Mouse (Mus musculus) neutrophil, adult 5-6 weeks (primary cell): ENCODE measurements around the gene Ryr1. TPM values are rescaled to one million over a fixed set of nuclear protein-coding genes. Genes with fewer than 3 reads are reported as not detected.
"Not testable (repeated sequence)": the region's sequence is repeated elsewhere in the genome, so short reads cannot be mapped to it uniquely, and the experiment has no call there.

ENCODE experiments used
- ATAC-seq: fragments of 151-379, 151-347 bp; 2 replicates; pipeline ENCODE4 v1.8.0; 2017; ENCODE audit warnings: mild to moderate bottlenecking, moderate TSS enrichment; ENCODE audit not compliant: insufficient number of reproducible peaks, poor library complexity, low FRiP score, severe bottlenecking; ENCODE audit errors: extremely low read depth
- total RNA-seq: library from RNA; stranded (forward); fragments of 200-1000 nt; gene quantifications from 2 replicates; pipeline ENCODE4 v1.2.3, GENCODE M21; 2017

The Ryr1 gene
- total RNA-seq, 1 experiment from 2014 or later, result 1.0 TPM

DNA sequence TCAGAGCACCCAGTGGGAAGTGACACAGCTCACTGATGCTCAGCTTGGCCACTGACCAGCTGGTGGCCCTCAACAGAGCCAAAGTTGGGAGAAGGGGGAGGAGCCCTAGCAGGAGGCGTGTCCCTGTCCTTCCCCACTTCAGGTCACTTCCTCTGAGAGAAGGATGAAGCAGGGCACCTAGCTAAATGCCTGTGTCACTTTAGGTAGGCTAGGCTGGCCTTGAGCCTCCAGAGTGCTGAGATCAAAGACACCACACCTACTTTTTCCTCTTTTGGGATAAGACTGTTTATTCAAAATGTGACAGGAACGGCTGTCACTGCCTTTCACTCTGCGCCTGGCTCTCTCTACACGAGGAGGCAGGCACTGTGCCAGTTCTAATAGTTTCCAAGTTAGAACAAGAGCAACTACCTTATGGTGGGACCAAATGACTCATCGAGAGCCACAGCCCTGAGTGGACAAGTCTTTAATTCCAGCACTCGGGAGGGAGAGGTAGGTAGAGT is 153.2 kb downstream of the Ryr1 start:
- no peak for ATAC-seq

DNA sequence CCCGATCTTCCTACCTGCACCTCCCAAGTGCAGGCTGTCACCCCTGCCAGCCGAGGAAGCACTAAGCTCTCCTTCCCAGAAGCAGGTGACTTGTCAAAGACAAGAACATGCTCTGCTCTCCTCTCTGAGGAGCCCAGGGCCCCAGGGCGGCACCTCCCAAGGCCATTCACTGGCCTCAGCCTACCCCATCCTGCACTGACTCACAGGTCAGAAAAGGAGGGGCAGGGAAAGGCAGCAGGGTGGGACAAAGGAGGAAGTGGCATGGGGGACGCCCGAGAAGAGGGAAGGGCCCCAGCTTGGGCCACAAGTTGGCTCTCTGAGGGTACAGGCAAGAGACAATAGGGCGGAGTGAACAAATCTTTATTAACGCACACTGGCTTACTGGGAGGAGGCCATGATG is 153.9 kb downstream of the Ryr1 start:
- ATAC-seq, result no peak

DNA sequence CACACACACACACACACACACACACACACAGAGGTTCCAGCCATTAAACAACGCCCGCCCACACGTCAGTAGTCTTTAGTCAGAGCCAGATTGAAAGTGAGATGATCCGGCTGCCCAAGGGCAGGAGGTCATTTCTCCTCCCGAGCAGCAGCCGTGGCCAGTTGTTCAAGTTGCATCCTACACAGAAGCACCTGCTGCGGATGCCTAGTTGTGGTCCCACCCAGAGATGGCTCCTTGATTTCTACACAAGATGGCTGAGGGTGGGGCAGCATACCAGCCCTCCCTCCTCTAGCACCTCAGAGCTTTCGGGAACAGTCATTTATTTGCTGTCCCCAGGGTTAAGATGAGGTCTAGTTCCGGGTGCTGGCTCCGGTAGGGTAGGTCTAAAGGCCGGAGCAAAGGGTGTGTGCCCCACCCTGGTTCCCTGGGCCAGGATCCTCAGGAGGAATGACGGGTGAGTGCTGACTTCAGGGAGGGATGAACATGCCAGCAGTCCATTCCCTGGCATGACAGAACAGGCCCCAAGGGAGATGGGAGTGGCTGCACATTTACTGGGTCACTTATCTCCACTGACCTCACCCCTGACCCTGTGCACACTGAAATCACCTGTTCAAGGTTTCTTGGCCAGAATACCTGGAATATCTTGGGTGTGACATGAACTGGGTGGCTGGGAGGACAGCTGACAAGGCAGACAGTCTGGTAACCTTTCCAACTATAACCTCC is 155.1 kb downstream of the Ryr1 start:
- no peak for ATAC-seq

DNA sequence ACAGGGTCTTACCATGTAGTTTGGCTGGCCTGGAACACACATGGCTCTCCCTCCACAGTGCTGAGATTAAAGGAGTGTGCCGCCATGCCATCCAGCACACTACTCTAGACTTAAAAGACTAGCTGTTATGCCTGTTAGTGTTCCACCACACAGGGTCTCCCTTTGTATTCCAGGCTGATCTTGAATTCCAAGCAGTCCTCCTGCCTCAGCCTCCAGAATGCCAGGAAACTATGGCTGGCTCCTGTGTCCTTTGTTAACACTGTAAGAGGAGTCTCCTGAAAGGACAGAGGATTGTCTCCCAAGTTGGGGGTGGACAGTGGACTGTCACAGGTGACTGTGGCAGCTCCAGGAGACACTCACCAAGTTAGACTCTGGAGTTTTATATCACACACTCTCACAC is 155.7 kb downstream of the Ryr1 start:
- ATAC-seq, result no peak

DNA sequence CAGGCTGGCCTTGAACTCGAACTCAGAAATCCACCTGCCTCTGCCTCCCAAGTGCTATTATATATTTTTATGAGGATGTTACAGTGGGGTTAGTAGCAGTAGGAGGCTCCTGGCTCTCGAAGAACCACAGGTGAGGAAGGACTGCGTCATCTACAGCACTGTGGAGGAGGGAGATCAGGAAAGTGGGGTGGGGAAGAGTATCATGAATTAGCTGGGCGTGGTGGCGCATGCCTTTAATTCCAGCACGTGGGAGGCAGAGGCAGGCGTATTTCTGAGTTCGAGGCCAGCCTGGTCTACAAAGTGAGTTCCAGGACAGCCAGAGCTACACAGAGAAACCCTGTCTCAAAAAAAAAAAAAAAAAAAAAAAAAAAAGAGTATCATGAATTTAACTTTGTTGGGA is 156.9 kb downstream of the Ryr1 start:
- not testable (repeated sequence) for ATAC-seq

DNA sequence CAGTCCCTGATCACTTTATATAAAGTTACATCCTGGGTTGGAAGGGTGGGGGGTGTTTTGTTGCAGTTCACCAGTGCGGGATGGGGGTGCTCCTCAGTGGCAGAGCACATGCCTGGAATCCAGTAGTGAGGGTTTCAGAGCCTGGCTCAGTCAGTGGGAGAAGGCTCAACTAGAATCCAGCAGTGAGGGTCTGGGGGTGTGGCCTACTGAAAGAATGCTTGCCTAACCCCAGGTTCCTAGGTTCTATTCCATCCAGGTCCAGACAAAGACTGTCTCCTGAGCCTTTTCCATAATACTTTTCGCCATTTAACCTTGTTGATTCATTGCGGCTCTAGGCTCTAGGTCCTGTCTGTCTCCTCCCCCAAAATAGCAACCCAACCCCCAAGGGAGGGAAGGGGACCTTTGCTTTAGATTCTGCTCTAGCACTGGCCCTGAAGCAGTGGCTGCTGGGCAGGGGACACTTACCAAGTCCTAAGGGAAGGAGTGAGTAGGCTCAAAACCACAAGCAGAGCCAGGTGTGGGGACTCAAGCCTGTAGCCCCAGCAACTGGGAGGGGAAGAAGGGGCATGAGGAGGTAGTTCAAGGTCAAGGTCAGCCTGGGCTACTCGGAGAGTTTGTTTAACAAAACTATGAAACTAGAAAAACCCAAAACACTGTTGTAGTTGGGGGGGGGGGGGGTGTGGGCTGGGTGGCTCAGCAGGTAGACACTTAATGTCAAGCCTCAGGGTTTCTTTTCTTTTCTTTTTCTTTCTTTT is 158.1 kb downstream of the Ryr1 start:
- no peak for ATAC-seq

DNA sequence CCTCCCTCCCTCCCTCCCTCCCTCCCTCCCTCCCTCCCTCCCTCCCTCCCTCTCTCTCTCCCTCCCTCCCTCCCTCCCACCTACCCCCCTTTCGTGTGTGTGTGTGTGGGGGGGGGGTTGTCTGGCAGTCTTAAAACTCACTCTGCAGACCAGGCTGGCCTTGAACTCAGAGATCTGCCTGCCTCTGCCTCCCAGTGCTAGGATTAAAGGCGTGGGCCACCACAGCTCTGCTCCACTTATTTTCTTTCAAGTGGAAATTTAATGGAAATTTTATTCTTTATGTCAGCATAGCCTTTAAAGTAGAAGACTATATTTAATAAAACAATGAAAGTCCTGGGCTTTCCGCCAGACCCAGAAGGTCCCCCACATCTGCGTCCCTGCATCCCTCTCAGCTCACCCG is 158.8 kb downstream of the Ryr1 start:
- ATAC-seq, result no peak

DNA sequence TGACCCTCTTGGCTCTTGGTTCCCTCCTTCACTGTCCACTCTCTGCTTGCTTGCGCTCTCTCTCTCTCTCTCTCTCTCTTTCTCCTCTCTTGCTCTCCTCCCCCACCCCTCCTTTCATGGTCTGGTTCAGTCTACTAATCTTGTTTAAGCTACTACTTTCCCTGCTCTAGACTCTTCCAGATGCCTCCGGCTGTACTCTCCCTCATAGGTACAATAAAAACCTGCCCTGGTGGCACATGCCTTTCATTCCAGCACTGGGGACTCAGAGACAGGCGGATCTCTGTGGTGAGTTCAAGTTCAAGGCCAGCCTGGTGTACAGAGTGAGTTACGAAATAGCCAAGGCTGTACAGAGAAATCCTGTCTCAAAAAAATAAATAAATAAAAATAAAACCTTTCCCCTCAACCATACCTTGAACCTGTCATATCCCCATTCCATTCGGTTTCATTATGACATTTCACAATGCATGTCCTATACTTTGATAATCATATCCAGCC is 159.6 kb downstream of the Ryr1 start:
- no peak for ATAC-seq

DNA sequence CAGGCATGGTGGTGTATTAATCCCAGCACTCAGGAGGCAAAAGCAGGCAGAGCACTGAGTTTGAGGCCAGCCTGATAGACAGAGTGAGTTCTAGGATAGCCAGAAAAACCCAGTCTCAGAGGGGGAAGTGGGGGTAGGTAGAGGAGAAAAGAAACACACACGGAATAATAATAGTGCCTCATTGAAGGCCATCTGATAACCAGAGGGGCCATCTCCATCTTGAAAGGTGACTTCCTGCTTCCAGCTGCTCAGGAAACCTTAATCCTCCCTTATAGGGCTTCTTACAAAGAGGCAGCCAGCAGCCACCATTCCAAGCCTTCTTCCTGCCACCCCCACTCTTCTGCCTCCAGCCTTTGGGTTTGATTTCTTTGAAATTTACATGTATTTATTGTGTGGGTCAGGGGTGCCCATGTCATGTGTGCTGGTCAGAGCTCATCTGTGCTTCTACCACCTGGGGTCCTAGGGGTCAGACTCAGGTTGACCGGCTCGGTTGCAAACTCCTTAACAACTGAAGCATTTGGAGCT is 161.5 kb downstream of the Ryr1 start:
- no peak for ATAC-seq

DNA sequence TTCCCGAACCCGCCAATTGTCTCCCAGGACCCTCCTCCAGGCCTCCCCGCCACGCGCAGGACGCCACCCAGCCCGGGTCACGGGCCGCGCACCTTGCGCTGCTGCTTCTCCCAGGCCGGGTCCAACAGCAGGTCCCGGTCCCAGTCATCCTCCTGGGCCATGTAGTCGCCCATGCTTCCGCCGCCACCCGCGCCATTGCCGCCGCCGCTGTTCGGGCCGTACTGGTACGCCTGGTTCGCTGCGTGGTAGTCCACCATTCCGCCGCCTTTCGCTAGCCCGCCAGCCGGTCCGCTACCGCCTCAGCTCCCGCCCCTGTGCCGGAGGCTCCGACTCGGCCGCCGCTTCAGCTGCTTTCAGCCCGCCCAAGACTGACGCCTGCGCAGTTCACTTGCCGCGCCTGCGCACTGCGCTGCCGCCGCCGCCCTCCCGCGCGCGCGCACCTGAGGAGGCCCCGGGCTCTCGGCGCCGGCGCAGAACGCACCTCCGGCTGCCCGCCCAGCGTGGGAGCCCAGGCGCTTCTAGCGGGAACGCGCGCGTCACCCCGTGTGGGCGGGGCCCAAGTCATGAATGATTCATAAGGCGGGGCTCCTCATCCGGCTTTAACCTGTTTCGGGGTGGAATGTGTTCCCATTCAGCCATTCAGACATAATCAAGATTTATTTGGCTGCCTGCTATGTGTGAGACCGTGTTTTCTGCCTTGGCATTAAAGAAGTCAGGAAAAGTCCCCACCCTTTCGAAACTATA is 162.9 kb downstream of the Ryr1 start, which contains the start of gene Actn4:
Gene Actn4 (minus strand): TSS at position 414 of the 744 bp plus-strand sequence.
- ATAC-seq, result peak; percentile 92

DNA sequence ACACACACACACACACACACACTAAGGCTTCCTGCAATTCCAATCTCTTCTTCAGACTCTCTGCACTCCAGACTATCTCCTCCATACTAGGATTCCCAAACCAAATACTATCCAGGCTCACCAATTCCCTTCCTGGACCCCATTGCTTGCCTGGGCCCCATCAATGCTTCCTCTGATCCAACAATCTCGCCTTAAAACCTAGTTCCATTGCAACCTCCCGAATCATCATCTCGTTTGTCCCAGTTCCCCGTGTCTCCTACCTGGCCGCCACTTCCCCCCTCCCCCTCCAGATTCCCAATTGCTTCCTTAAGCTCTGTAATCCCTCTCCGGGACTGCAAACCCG is 163.4 kb downstream of the Ryr1 start:
- no peak for ATAC-seq

DNA sequence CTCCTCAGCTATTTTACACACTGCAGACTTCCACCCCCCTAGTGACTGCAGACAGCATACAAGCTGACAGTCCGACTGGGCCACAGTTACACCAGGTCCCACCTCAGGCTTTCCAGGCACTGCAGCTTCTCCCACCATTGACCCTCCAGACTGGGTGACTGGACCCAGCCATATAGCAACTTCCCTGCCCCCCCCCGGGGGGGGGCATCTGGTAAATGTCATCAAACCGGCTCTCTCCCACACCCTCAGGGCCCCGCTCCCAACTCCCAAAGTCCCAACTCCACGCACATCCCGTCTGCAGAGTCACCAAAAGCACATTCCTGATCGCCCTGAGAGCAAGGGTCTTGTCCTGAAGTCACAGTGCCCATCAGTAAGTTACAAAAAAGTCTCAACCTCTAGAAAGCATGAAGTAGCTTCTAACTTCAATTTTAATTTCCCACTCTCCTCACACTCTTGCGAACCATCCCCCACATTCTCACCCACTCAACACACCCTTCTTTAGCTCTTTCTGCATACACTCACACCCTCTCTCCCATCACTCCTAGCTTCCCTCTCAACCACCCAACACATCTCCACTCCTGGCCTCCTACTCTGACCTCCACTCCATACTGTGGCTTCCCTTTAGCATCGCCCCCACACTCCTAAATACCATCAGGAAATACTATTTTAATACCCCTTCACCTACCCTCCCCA is 164.5 kb downstream of the Ryr1 start:
- no peak for ATAC-seq

DNA sequence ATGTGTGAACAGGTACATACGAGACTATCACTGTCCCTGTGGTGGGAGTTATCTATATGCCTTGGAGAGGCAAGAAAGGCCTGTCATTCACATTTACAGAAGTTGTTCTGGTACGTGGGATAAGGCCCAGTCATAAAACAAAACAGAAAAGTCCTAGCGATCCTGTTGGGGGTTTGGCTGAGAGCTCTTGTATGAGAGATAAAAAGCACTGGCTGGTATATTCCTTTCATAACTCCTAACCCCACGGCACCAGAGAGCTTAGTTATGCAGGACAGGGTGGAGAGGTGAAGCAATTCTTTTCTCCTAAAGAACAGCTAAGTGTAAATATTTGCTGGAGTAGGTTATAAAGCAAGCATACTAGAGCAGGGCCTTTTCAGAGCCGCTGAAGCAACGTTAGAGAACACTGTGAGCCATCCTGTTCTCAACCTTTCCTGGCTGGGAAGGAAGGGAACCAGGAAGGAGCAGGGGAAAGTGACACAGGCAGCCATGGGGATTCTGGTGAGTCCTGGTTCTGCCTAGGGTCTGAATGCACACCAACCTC is 165.4 kb downstream of the Ryr1 start:
- no peak for ATAC-seq

DNA sequence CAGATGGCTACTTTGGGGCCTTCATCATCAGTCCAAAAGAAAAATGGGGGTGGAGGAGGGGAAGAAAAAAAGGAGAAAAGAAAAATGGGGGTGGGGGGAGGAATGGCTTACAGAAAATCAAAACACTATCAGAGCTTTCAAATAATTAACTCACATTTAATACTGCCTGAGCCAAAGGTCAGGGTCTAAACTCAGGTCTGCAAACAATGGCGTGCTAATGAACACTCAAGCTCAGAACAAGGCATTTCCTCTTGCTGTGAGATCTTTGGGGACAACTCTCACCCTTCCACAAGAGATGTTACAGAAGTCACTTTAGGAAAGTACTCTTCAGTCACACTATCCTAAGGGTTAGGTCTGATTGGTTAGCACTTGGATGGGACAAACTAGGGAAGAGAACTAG is 166.2 kb downstream of the Ryr1 start:
- no peak for ATAC-seq

DNA sequence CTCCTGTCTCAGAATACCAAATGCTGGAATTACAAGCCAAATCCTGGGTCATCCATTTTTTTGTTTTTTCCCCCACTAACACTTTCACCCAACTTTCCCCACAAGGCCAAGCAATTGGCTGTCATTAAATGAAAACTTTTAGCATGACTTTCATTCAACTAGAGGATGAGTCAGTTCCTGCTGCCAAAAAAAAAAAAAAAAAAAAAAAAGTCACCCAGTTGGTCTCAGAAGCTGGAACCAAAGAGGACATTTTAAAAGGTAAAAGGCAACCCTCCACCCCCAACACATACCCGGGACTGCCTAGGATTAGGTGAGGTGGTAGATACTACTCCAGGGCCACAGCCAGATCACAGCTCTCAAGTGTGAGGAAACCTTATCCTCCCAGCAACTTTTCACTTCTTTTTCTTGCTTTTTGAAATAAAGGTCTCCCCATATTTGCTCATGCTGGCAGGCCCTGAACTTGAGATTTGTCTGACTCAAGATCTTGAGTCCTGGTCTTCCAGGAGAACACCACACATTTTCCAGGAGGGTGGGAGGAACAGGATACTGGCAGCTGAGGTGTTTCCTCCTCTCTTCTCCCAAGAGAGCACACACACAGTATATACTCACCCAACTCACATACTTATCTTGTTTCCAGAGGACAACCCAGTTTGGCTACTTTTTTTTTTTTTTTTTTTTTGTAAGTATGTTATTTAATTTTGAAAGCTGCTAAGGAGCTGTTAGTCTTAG is 166.8 kb downstream of the Ryr1 start:
- ATAC-seq, result no peak

DNA sequence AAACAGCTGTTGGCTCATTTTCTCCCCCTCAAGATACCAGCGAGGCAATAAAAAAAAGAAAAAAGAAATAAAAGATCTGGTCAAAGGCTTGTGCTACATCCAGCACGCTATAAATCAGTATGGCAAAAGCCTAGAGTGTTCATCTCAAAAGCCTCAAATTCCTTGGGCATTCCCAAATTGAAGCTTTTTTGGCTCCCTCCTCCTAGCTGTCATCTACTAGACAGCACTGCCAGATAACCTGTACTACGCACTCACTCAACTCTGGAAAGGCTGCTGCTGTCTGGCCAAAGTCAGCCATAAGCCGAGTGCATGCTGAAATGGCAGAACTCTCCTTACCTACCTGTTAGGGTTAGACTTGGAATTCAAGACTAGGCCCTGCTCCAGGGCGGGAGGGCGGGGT is 167.7 kb downstream of the Ryr1 start:
- no peak for ATAC-seq

DNA sequence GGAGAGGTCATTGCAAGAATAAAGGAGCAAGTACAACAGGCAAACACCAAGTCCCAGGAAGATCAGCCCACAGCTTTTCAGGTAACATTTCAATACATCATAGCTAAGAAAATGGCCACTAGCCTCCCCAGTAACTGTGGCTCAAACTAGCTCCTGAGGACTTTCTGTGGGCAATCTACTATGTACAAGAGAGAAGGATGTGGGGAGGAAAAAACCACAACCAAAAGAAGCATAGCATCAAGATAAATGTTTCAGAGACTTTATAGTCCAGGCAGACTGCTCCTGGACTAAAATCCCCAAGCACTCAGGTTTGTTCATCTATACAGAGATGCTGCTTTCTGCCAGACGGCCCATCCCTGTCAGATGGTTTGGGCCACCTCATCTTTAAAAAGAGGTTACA is 168.7 kb downstream of the Ryr1 start:
- ATAC-seq, result no peak

DNA sequence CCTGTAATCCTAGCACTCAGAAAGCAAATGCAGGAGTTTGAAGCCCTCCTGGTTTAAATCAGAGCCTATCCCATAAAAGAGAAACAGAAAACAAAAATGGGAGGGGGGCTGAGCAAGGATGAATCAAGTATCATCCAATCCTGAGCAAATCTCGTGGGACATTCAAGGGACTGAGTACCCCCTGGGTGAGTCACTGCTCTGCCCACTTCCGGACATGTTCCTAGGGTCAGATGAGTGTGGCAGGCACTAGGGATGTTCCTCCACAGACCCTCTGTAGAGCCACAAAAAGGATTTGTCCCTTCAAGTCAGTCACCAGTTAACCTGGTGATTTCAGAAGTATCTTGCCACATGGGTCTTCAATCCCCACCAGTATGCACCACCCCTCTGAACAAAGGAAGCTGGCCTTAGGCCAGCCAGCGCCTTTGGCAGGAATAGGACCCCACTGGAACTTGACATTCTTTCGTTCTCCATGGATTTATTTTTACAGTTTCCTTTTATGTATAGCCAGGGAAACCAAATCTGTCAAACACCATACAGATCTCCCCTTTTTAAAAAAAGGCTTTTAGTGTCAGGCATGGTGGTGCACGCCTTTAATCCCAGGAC is 169.6 kb downstream of the Ryr1 start:
- ATAC-seq, result no peak
